Mouse (Mus musculus): ENCODE data around the gene Tyk2.

DNA sequence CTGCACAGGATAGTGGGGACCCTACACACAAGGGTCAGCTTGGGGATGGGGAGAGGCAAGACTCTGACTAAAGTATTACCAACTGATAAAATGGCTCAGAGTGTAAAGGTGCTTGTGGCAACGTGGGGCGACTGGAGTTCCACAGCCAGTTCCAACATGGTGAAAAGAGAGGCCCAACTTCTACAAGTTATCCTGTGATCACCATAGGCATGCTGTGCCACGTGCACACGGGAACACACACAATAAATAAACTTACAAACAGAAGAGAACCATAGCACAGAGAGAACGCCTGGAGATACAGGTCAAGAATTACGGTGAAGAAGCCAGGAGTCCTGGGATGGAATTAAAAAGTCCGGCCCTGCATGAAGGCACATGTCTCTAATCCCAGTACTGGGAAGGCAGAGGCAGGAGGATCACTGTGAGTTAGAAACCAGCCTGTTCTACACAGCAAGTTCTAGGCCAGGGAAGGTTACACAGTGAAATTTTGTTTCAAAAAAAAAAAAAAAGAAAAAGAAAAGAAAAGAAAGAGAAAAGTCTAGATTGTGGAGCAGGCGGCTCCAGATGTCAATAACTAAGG lies 18.1 kb upstream of the Tyk2 start:
- TF ChIP-seq CTCF (IDR thresholded peaks at IDR 0.05; ENCODE audit: extremely low read depth, insufficient read depth, insufficient read length, insufficient replicate concordance): no peak
- no peak for TF ChIP-seq POLR2A (IDR thresholded peaks at IDR 0.05; ENCODE audit: low read depth, low read length)

Data from spleen, adult 2 months (tissue).